Mouse (Mus musculus): ENCODE measurements at regions not wholly inside any gene's neighbourhood (a gene's known extent, or its start where the extent isn't known, plus 50 kb on each side); places are given as distances from the start of the nearest gene placed in this dataset.

- Histone ChIP-seq H3K27ac (ENCODE audit: control insufficient read depth, low read depth, low read length) (no peak overlapping the region), H3K79me2 (ENCODE audit: control insufficient read depth, insufficient read depth, low read length, poor library complexity) (no peaks in the 10 kb centered on the region), H3K9me3 (replicated peaks; ENCODE audit: insufficient read depth, low read length) (no peaks in the 10 kb centered on the region), H3K36me3 (ENCODE audit: control insufficient read depth in 1 of 2, insufficient read depth in 2 of 2, low read length in 2 of 2) (no peaks in the 10 kb centered on the region), H3K4me3 (ENCODE audit: control insufficient read depth in 1 of 2, insufficient read depth in 1 of 2, low read depth in 2 of 2, low read length in 2 of 2) (no peak overlapping the region), H3K27me3 (ENCODE audit: control insufficient read depth in 1 of 2, insufficient read depth in 2 of 2, low read length in 2 of 2) (no peaks in the 10 kb centered on the region), H3K4me1 (ENCODE audit: control insufficient read depth in 1 of 2, insufficient read depth in 2 of 2, low read length in 2 of 2) (no peaks in the 10 kb centered on the region), H3K9ac (ENCODE audit: control insufficient read depth, low read depth, low read length, poor library complexity, severe bottlenecking) (no peak overlapping the region)
- no peak for DNase-seq (ENCODE audit: low read depth, low spot score)
- TF ChIP-seq CTCF (IDR thresholded peaks at IDR 0.05 in 2 of 3, conservative IDR thresholded peaks at IDR 0.05 in 1 of 3; ENCODE audit: control insufficient read depth in 1 of 3, insufficient read depth in 1 of 3, low read depth in 2 of 3, low read length in 3 of 3, poor library complexity in 1 of 3, severe bottlenecking in 1 of 3), result no peak
- no peak for TF ChIP-seq MEF2A (IDR thresholded peaks at IDR 0.05; ENCODE audit: extremely low read depth, insufficient replicate concordance, low read depth, low read length, poor library complexity, severe bottlenecking)
- TF ChIP-seq ZC3H11A (IDR thresholded peaks at IDR 0.05; ENCODE audit: low read depth, low read length), result no peak
- no peak for TF ChIP-seq CHD2 (IDR thresholded peaks at IDR 0.05; ENCODE audit: low read length)
These were observed 74.1 kb upstream of the Clnk start for GRCm38 (mm10) chr5:38950520-38951288.

GRCm38 (mm10) chr5:38945903-38946686 is 69.5 kb upstream of the Clnk start:
- Histone ChIP-seq H3K27me3 (ENCODE audit: control insufficient read depth in 1 of 2, insufficient read depth in 2 of 2, low read length in 2 of 2) (no peaks in the 10 kb centered on the region), H3K4me3 (ENCODE audit: control insufficient read depth in 1 of 2, insufficient read depth in 1 of 2, low read depth in 2 of 2, low read length in 2 of 2) (no peak overlapping the region), H3K9ac (ENCODE audit: control insufficient read depth, low read depth, low read length, poor library complexity, severe bottlenecking) (no peak overlapping the region), H3K36me3 (ENCODE audit: control insufficient read depth in 1 of 2, insufficient read depth in 2 of 2, low read length in 2 of 2) (no peaks in the 10 kb centered on the region), H3K4me1 (ENCODE audit: control insufficient read depth in 1 of 2, insufficient read depth in 2 of 2, low read length in 2 of 2) (no peaks in the 10 kb centered on the region), H3K27ac (ENCODE audit: control insufficient read depth, low read depth, low read length) (no peak overlapping the region), H3K9me3 (replicated peaks; ENCODE audit: insufficient read depth, low read length) (no peaks in the 10 kb centered on the region), H3K79me2 (ENCODE audit: control insufficient read depth, insufficient read depth, low read length, poor library complexity) (no peaks in the 10 kb centered on the region)
- DNase-seq (ENCODE audit: low read depth, low spot score), result no peak
- TF ChIP-seq GABPA (IDR thresholded peaks at IDR 0.05; ENCODE audit: low read depth, low read length) (no peak), JUND (IDR thresholded peaks at IDR 0.05; ENCODE audit: low read depth, low read length) (no peak)

GRCm38 (mm10) chr5:38932382-38933079 is 55.9 kb upstream of the Clnk start:
- no peak for DNase-seq (ENCODE audit: low read depth, low spot score)
- Histone ChIP-seq H3K9ac (ENCODE audit: control insufficient read depth, low read depth, low read length, poor library complexity, severe bottlenecking) (no peak overlapping the region), H3K4me1 (ENCODE audit: control insufficient read depth in 1 of 2, insufficient read depth in 2 of 2, low read length in 2 of 2) (no peaks in the 10 kb centered on the region), H3K36me3 (ENCODE audit: control insufficient read depth in 1 of 2, insufficient read depth in 2 of 2, low read length in 2 of 2) (no peaks in the 10 kb centered on the region), H3K79me2 (ENCODE audit: control insufficient read depth, insufficient read depth, low read length, poor library complexity) (no peaks in the 10 kb centered on the region), H3K4me3 (ENCODE audit: control insufficient read depth in 1 of 2, insufficient read depth in 1 of 2, low read depth in 2 of 2, low read length in 2 of 2) (no peak overlapping the region), H3K9me3 (replicated peaks; ENCODE audit: insufficient read depth, low read length) (no peaks in the 10 kb centered on the region), H3K27ac (ENCODE audit: control insufficient read depth, low read depth, low read length) (no peak overlapping the region), H3K27me3 (ENCODE audit: control insufficient read depth in 1 of 2, insufficient read depth in 2 of 2, low read length in 2 of 2) (no peaks in the 10 kb centered on the region)
- TF ChIP-seq RCOR1 (IDR thresholded peaks at IDR 0.05; ENCODE audit: low read depth, low read length), result no peak
- no peak for TF ChIP-seq MAZ (IDR thresholded peaks at IDR 0.05; ENCODE audit: low read depth, low read length)
- TF ChIP-seq MEF2A (IDR thresholded peaks at IDR 0.05; ENCODE audit: extremely low read depth, insufficient replicate concordance, low read depth, low read length, poor library complexity, severe bottlenecking), result no peak
- TF ChIP-seq BHLHE40 (IDR thresholded peaks at IDR 0.05; ENCODE audit: borderline replicate concordance, low read depth, low read length), result no peak
- TF ChIP-seq TCF12 (IDR thresholded peaks at IDR 0.05; ENCODE audit: low read depth, low read length), result no peak
- no peak for TF ChIP-seq EP300 (IDR thresholded peaks at IDR 0.05; ENCODE audit: low read depth in 1 of 2, low read length in 2 of 2)
- no peak for TF ChIP-seq ETS1 (IDR thresholded peaks at IDR 0.05; ENCODE audit: low read depth, low read length)
- TF ChIP-seq USF1 (IDR thresholded peaks at IDR 0.05; ENCODE audit: low read depth, low read length), result no peak
- TF ChIP-seq NRF1 (IDR thresholded peaks at IDR 0.05; ENCODE audit: insufficient read depth, low read depth, low read length, poor library complexity, severe bottlenecking), result no peak
- no peak for TF ChIP-seq SMC3 (IDR thresholded peaks at IDR 0.05; ENCODE audit: low read depth, low read length)
- no peak for TF ChIP-seq MYC (IDR thresholded peaks at IDR 0.05; ENCODE audit: low read depth, low read length)
- no peak for TF ChIP-seq ELF1 (IDR thresholded peaks at IDR 0.05; ENCODE audit: low read depth, low read length)
- no peak for TF ChIP-seq CTCF (IDR thresholded peaks at IDR 0.05 in 2 of 3, conservative IDR thresholded peaks at IDR 0.05 in 1 of 3; ENCODE audit: control insufficient read depth in 1 of 3, insufficient read depth in 1 of 3, low read depth in 2 of 3, low read length in 3 of 3, poor library complexity in 1 of 3, severe bottlenecking in 1 of 3)
- no peak for TF ChIP-seq MXI1 (IDR thresholded peaks at IDR 0.05; ENCODE audit: low read depth, low read length)
- no peak for TF ChIP-seq CHD1 (IDR thresholded peaks at IDR 0.05; ENCODE audit: low read depth, low read length)
- TF ChIP-seq NELFE (IDR thresholded peaks at IDR 0.05; ENCODE audit: low read depth, low read length), result no peak
- TF ChIP-seq ZC3H11A (IDR thresholded peaks at IDR 0.05; ENCODE audit: low read depth, low read length), result no peak
- no peak for TF ChIP-seq JUND (IDR thresholded peaks at IDR 0.05; ENCODE audit: low read depth, low read length)
- no peak for TF ChIP-seq MAX (IDR thresholded peaks at IDR 0.05; ENCODE audit: low read length)
